Mouse (Mus musculus): Measurements from ENCODE around the gene Gm42420. TPM values are rescaled to one million over a fixed set of nuclear protein-coding genes. Genes with fewer than 3 reads are reported as not detected.

The Gm42420 gene
- not detected for polyA plus RNA-seq (2014; fragmentation: Illumina TruSeq; extraction: RNeasy Lipid Tissue Mini Kit (QIAGEN cat#74804); ENCODE audit: low read depth, low replicate concordance)

GRCm38 (mm10) chr6:39585517-39585916 lies at the start of gene Gm42420:
Gene Gm42420 (plus strand): TSS chr6:39585753.

GRCm38 (mm10) chr6:39557723-39558261 lies 27.8 kb upstream of the Gm42420 start, which contains the start of gene Dennd2a:
Gene Dennd2a (minus strand): TSS chr6:39557867.

GRCm38 (mm10) chr6:39573791-39574554 lies 11.6 kb upstream of the Gm42420 start, which contains the start of gene Adck2:
Gene Adck2 (plus strand): TSS chr6:39573873.

GRCm38 (mm10) chr6:39592401-39593214 lies 7.1 kb downstream of the Gm42420 start, which contains the start of gene Ndufb2:
Gene Ndufb2 (plus strand): TSS chr6:39592574.

Other genes starting within 250 kb of the Gm42420 start
- gene Slc37a3, start 208.1 kb upstream of the Gm42420 start, polyA plus RNA-seq (2014; fragmentation: Illumina TruSeq; extraction: RNeasy Lipid Tissue Mini Kit (QIAGEN cat#74804); ENCODE audit: low read depth, low replicate concordance), result 25.4 TPM
- not detected for gene Rab19, start 204.6 kb upstream of the Gm42420 start, polyA plus RNA-seq (2014; fragmentation: Illumina TruSeq; extraction: RNeasy Lipid Tissue Mini Kit (QIAGEN cat#74804); ENCODE audit: low read depth, low replicate concordance)
- 47.9 TPM for gene Mkrn1, start 165.3 kb upstream of the Gm42420 start, polyA plus RNA-seq (2014; fragmentation: Illumina TruSeq; extraction: RNeasy Lipid Tissue Mini Kit (QIAGEN cat#74804); ENCODE audit: low read depth, low replicate concordance)
- gene Dennd2a, start 27.9 kb upstream of the Gm42420 start, polyA plus RNA-seq (2014; fragmentation: Illumina TruSeq; extraction: RNeasy Lipid Tissue Mini Kit (QIAGEN cat#74804); ENCODE audit: low read depth, low replicate concordance), result 1.4 TPM
- 4.7 TPM for gene Adck2, start 11.9 kb upstream of the Gm42420 start, polyA plus RNA-seq (2014; fragmentation: Illumina TruSeq; extraction: RNeasy Lipid Tissue Mini Kit (QIAGEN cat#74804); ENCODE audit: low read depth, low replicate concordance)
- gene Ndufb2, start 6.8 kb downstream of the Gm42420 start, polyA plus RNA-seq (2014; fragmentation: Illumina TruSeq; extraction: RNeasy Lipid Tissue Mini Kit (QIAGEN cat#74804); ENCODE audit: low read depth, low replicate concordance), result 82.9 TPM
- 47.3 TPM for gene Braf, start 139.7 kb downstream of the Gm42420 start, polyA plus RNA-seq (2014; fragmentation: Illumina TruSeq; extraction: RNeasy Lipid Tissue Mini Kit (QIAGEN cat#74804); ENCODE audit: low read depth, low replicate concordance)
- gene Mrps33, start 225.2 kb downstream of the Gm42420 start, polyA plus RNA-seq (2014; fragmentation: Illumina TruSeq; extraction: RNeasy Lipid Tissue Mini Kit (QIAGEN cat#74804); ENCODE audit: low read depth, low replicate concordance), result 224 TPM